Mouse (Mus musculus): Measurements from ENCODE around the gene Asrgl1.
"Not testable (repeated sequence)": the region's sequence is repeated elsewhere in the genome, so short reads cannot be mapped to it uniquely, and the experiment has no call there.

Asrgl1 gene

DNA sequence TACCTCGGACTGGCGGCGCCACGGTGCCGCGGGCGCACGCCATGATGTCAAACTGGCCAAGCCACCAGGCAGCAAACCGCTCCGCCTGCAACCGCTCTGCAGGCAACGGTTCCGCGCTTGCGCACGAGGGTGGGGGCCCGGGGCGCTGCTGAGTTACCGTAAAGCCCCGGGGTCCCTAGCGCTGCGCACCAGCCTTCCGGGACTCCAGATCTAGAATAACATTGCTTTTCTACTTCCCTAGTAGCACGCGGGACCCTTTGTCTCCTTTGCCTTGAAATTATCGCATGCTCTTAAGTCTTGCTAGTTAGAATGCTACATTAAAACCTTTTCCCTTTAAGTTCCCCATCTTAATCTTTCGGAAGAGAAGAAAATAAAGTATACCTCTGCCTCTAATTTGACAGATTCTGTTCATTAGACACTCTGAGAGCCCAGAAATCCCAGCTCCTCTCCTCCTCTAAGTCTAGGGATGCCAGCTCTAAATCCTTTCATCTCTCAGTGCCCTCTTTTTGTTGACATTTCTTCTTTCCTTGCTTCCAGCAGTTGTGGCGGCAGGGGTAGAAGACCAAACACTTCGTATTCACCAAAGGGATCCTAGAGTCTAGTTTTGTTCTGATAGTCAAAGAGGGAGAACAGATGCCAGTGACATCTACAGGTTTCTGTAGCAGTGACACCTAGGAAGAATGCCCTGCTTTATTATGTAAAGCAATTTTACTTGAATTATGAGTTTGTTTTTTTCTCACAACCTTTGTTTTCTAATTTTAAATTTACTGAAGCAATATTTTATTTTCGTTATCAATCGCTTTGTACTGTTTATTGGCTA lies at the start of gene Asrgl1:
Asrgl1 (minus strand) TSS at position 125 of the 820 bp plus-strand sequence.
- DNase-seq: peak; percentile 94

DNA sequence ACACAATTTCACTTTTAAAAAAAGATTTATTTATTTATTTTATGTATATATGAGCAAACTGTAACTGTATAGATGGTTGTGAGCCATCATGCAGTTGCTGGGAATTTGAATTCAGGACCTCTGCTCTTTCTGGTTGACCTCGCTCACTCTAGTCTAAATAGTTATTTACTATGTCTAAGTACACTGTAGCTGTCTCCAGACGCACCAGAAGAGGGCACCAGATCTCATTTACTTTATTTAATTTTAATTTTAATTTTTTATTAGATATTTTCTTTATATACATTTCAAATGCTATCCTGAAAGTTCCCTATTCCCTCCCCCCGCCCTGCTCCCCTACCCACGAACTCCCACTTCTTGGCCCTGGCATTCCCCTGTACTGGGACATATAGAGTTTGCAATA lies 10.8 kb upstream of the Asrgl1 start:
- DNase-seq: no peak

DNA sequence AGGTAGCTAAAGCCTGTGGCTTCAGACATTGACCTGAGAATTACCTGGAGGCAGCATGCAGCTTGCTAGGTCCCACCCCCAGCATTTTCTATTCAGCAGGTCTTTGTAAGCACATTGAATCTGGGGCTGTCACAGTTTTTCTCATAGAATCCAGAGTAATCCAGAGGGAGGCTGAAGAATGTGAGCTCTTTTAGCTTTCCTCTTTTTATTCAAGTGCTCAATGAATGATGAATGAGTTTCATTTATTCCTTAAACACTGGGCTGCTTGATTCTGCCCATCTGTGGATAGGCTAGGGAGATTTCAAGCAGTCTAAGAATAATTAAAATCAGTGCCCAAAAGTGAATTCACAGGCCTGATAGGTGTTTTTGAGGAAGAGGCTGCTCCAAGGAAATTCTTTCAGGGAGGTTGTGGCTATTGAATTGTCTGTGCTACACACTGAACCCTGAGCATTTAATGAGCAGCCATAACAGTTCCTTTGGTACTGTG lies 8.2 kb upstream of the Asrgl1 start:
- DNase-seq: no peak

DNA sequence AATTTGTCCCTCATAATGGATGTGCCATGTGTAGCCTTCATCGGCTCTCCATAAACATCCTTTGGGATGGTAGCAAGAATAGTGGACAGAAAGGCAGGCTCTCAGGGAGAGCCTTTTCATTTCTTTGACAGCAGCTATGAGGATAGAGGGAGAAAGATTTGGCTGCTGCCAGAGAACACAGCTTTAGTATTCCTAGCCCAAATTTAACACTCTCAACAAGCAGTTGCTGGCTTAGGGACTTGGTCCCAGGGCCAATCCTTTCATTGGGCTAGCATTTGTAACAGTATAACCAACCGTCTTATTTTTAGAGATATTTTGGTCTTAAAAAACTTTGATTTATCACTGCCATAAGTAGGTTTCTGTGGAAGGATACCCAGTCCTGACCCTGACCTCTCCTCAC lies 7.8 kb upstream of the Asrgl1 start:
- no peak for DNase-seq

DNA sequence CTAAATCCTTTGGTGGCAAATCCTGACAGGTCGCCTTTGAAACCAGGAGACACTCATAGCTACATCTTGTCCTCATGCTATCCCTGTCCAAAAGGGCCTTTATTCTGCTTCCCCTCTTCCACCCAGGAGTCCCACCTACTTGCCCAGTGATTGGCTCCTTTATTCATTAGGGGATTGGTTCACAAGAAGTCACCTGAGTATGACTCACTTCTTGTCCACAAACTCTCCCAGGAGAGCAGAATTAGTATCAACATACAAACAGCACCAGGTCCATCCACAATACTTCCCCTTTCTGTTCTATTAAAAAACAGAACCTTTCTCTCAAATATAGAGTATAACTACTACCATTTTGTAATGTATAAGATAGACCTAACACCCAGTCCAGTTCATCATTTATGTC lies 4.9 kb upstream of the Asrgl1 start:
- not testable (repeated sequence) for DNase-seq

DNA sequence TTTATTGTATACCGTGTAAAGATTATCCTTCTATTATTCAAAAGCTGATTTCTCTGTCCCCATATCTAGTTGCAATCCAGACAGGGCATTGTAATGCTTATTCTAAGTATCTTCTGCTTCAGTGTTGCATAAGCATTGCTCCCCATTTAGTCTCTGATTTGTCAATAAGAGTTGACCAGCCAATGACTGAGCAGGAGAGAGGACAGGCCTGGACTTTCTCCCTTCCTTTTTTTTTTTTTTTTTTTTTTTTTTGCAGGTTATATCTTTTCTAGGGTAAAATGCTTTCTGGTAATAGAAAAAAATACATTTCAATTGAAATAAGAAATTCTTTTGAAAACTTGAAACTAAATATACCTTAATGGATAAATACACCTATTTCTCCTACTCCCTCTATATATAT lies 1.7 kb upstream of the Asrgl1 start:
- no peak for DNase-seq

DNA sequence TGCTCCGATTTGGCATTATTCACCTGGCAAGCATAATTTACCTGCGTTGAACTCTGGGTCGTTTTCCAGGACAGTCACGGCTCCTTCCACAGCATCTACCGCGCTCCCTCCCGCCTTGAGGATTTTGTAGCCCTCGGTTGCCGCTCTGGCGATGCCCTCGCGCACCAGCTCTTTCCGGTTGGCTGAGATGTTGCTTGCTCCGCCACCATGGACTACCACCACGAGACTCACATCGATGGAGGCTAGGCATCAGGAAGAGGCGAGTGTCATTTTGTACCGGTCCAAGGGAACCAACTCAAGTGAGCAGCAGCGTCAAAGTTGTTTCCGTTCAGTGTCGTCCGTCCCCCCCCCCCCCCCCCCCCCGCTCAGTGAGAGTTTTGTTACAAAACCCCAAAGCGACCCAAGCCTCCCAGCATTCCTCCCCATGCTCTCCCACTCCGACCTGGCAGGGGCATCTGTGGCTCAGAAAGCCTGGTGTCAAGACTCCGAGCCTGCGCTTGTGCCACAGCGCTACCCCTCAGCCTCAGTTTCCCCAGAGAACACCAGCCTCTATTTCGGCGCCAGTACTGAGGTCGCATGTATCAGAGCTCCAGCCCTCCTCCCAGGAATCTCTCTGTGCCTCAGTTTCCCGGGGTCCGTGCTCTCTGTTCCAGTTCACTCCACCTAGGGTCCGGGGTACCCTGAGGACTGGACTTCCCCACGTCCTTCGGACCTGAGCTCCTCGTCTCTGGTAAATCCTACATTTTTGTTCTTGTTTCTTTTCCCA lies 507 bp downstream of the Asrgl1 start:
- peak; percentile 33 for DNase-seq

DNA sequence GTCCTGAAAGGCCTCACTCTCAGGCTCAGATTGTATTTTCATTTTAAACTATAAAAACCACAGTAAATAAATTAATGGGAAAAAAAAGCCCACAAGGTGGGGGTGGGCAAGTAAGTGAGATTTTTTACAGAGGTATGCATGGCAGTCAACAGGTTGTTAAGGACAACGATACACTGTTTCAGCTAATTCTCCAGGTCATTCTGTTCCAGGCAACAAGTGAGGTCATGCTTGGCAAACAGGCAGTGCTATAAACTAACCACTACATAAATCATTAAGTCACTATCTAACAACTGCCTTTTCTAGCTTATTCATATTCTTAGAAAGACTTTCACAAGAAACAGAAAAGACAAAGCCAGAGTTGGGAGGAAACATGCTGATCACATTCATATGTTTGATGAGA lies 5.4 kb downstream of the Asrgl1 start:
- no peak for DNase-seq

DNA sequence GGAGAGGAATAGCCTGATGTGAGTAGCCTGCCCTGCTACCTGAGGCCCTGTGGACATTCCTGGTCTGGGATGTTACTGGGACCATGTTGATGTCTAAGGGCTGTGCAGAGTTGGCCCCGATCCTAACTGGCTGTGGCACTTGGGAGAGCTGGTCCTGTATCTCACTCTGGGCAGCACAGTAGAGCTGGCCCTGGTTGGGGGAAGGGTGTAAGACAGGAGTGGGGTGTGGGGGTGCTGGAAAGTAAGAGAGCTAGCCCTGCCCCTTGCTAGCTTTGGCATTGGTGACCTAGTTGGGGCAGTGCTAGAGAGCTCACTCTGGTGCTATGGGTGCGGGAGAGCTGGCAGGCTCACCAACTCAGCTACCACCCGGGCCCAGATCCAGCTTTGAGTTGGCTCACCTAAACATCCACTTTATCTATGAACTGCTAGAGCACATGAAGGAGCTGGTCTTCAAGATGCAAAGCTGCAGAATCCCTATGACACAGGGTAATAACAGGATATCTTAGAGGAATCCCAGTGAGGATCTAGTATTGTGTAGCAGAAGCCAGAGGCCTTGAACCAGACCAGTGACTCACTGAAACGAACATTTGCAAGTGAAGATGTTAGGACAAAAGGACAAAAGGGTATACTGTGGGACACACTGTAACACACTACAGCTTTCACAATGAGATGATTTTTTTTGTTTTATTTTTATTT lies 6.8 kb downstream of the Asrgl1 start:
- no peak for DNase-seq

DNA sequence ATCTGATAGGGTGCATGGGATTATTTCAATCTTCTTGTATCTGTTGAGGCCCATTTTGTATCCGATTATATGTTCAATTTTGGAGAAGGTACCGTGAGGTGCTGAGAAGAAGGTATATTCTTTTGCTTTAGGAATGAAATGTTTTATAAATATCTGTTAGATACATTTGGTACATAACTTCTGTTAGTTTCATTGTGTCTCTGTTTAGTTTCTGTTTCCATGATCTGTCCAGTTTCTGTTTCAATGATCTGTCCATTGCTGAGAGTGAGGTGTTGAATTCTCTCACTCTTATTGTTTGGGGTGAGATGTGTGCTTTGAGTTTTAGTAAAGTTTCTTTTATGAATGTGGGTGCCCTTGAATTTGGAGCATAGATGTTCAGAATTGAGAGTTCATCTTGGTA lies 11.4 kb downstream of the Asrgl1 start:
- DNase-seq: not testable (repeated sequence)

DNA sequence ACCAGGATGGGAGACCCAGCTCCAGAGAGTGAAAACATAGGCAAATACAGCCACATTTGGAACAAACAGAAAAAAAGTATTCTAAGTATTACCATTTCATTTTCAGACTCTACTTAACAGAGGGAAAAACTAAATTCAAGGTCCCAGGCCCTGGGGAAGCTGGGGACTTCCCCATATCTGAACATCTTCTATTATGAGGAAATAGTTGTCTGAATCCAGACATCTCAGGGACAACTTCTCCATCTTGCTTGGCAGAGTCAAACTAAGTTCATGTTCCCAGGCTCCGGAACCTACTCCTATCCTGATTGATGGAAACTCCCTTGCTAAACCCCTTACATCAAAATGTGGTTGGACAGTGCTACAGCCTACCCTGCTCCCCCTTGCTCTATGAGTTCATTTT lies 13.0 kb downstream of the Asrgl1 start:
- no peak for DNase-seq

DNA sequence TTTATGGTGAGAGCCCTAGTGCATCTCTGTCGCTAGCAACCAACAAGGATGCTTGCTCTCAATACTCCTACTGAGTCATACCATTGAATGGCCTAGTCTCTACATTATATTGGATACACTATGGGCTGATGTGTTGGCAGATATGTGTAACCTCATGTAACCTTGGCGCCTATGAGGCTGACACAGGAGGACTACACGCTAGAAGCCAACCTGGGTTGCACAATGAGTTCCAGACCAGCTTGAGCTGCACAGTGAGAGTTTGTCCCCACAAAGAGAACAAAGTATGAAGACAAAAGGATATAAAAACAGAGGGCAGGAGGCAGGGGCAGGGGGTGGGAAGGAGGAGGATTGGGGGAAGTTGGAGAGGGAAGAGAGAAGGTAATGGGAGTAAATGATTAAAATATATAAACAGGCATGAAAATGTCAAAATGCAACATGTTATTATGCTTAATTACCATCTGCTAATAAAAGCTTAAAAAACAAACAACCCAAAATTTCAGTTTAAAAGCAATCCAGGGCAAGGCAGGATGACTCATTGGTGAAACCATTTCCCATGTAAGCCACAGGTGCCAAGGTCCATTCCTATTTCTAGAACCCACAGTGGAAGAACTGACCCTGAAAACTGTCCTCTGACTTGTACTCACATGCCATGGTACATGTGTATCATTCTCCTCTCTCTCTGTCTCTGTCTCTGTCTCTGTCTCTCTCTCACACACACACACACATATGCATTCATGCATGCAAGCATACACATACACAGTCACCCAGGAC lies 15.6 kb downstream of the Asrgl1 start:
- DNase-seq: no peak

DNA sequence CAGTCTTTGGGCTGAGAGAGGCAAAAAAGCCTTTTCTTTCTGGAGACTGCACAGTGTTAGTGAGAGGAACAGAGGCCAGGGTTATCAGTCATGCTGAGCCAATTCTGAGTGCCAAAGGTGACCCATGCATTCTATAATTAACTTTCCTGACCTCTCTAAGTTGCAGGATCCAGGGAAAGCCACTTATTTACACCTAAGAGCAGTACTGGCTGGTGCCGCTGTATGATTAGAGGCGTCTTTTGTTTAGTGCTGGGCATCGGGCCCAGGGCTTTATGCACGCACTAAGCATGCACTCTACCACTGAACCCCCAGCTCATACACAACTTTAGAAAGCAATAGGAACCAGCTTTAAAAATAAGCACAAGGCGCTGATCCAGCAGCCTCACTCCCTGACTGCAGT lies 18.2 kb downstream of the Asrgl1 start:
- no peak for DNase-seq

DNA sequence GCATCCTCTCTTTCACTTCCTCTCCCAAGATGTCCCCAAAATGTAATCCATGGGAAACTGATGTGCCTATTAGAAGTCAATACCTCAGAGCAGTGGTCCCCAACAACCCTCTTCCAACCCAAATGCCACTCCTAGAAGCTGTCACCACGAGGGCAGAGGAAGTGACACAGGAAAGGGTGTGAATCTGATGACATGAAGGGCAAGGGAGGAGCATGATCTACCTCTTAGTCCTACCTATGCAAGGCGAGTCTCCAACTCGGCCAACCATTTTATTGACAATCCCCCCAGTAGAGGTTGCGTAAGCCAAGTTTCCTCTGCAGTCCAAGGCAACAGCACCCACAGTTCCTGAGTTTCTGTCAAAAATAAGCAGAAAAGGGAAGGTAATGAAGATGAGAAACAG lies 19.2 kb downstream of the Asrgl1 start:
- DNase-seq: no peak

DNA sequence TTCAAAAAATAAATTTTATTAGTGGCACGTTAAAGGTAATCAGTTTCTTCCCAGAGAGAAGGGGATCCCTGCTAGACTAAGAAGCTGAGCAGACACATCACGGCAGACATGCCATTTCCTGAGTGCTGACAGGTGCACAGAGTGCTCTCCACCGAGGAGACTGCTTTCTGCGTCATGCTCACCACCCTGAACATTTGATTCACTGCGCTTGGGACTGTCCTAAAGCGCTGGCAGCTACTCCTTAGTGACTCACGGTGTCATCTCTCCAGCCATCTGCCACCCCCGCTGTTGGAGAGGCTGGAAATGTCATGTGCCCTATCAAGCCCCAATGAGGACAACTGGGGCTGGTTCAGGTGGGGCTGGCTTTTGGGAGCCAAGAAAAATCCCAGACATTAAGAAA lies 23.4 kb downstream of the Asrgl1 start:
- no peak for DNase-seq

DNA sequence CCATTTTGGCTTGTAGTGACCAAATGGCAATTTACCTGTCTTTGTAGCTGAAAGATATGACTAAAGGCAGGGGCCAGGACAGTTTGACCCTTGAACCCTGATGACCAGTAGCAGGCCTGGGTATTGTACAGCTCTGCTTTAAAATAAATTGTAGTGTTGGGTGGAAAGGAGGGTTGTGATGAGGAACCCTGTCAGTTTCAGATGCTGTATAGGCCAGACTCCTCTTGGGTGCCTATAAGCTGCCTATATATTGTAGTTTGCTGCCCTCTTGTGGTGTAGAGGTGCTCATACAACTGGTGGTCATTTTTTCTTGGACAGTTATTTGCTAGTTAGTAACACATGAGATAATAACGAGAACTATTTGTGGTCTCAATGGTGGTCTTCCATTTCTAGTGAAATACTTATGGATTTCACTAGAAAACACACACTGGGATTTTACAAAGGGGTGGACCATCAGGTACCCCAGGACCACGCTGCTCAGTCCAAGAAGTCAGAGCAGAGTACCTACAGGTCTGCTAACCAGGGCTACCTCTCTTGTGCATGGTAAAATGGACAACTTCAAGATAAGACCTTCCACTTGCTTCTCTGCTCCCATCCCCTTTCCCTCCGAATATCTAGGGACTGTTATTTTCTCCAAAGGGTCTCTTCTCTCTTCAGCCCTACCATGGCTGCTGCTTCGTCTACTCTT lies 25.1 kb downstream of the Asrgl1 start:
- DNase-seq: no peak

DNA sequence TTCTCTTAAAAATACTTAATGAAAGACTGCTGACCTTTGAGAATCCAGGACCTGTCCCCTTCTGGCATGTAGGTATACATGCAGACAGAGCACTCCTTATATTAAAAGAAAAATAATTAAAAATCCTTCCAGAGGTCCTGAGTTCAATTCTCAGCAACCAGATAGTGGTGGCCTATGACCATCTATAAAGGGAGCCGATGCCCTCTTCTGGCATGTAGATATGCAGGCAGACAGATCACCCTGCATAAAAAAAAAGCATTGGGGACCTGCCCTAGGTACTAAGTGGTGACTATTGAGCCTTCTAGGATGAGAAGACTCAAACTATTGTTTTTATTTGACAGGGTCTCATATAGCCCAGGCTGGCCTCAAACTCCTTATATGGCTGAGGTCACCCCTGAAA lies 26.9 kb downstream of the Asrgl1 start:
- no peak for DNase-seq

DNA sequence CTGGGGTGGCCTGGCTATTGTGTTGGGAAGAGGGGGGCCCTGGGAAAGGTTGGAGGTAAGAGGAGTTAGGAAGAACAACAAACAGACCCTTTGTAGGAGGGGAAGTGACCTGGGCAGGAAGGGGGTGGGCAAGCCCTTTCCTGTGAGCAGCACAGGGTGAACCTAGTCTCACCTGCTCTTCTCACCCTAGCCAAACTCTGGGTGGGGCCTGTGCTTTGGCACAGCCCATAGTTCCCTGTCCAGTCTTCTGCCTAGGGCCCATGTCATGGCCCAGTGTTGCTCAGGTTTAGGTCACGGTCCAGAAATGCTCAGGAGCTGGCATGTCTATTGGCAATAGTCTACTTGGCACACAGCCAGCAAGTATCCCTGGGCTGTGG lies 28.1 kb downstream of the Asrgl1 start:
- no peak for DNase-seq

DNA sequence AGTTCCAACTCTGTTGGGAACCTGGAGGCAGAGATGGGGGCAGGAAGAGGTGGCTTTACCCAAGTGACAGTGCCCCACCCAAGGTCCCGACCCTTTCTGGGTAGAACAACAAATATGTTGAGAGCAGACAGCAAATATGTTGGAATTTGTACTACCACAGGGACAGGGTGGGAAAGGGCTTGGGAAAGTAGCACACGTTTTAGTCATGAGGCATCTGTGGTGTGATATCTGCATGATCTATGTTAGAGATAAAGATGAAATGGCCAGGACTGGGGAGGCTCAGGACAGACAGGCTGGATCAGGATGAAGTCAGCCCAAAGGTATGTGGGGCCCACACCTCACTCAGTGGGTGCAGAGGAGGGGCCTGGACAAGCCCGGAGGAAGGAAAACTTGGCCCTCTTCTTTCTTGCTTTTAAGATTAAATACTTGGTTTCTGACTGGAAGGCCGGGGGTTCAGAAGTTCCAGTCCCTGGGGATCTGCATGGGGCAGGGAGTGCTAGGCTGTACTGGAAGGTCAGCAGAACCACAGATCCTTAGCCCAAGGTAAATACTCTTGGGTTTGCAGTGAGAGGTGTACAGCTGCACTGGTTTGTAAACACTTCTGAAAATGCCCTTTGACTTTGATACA lies 28.6 kb downstream of the Asrgl1 start:
- DNase-seq: no peak

DNA sequence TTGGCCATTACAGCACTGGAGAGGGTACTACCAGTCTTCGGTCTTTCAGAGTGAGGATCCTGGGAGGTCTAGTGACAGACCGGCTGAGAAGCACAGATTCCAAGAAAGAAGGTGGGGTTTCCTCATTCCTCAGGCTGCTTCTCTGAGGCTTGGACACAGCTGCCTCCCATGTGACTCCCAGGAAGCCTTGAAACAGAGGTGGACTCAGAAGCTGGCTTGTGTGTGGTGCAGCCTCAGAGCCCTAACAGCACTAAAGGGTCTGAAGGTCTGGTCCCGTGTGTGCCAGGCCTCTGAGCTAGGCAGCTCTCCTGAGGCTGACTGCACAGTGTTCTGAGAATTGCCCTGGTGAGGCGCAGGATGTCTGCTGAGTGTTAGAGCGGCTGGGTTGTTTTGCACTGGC lies 29.3 kb downstream of the Asrgl1 start:
- DNase-seq: no peak

DNA sequence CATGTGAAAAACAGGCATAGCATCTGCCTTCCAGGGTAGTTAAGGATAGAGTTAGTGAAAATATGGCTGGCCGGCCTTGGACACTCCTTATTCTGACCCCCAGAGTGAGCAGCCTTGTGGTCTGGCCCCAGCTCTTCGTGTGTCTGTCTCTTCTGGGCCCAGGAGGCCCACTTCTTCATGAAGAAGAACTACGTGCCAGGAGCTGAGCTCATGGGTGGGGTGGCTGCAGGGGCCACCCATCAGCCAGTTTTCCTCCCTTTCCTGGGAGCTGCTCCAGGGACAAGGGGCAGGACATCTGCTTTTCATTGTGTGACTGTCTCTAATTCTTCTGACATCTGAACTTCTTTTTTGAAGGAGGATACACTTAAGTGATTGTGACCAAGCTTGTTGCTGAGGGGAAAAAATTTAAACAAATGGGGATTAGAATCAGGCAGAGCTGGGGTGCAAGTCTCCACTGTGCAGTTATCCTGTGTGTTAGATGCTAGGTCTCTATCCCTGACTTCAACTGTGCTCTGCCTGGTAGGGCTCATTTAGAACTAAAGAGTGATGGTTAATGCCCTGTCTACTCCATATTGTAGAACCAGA lies 30.2 kb downstream of the Asrgl1 start:
- no peak for DNase-seq
